Mouse (Mus musculus): ENCODE measurements around the gene Scaf8. TPM values are rescaled to one million over a fixed set of nuclear protein-coding genes. Genes with fewer than 3 reads are reported as not detected.
"Not testable (repeated sequence)": the region's sequence is repeated elsewhere in the genome, so short reads cannot be mapped to it uniquely, and the experiment has no call there.

Gene Scaf8
- total and polyA plus RNA-seq, 3 experiments = 15.6 to 31.4 (median 28.1) TPM

GRCm38 (mm10) chr17:3099273-3099672 lies 15.5 kb upstream of the Scaf8 start:
- intact Hi-C loops (cut with DNase I); H3K4me1 ChIP-seq (ENCODE audit: control insufficient read depth, insufficient read depth, low read length); H3K27me3 ChIP-seq (ENCODE audit: control insufficient read depth, insufficient read depth, low read length); H3K36me3 ChIP-seq (ENCODE audit: control insufficient read depth, insufficient read depth, low read length); H3K9ac ChIP-seq (ENCODE audit: low read depth, low read length); H3K4me3 ChIP-seq; H3K79me2 ChIP-seq (replicated peaks; ENCODE audit: control insufficient read depth, insufficient read depth, low read length); DNase-seq; H3K27ac ChIP-seq: not testable (repeated sequence)
- peak; percentile 40 for TF ChIP-seq CTCF (IDR thresholded peaks at IDR 0.05)
- whole genome bisulfite sequencing = 58% methylated on average over 1 of the region's 1 CpGs

GRCm38 (mm10) chr17:3102336-3103165 lies 12.2 kb upstream of the Scaf8 start:
- TF ChIP-seq EP300 (IDR thresholded peaks at IDR 0.05; ENCODE audit: insufficient read depth, low read depth, low read length) = no peak
- TF ChIP-seq POLR2A (IDR thresholded peaks at IDR 0.05; ENCODE audit: insufficient read depth, low read depth, low read length) = peak; percentile 44; the same call in 1 of the 2 replicates
- TF ChIP-seq CTCF (IDR thresholded peaks at IDR 0.05) = no peak
- Histone ChIP-seq H3K9ac (ENCODE audit: low read depth, low read length) (peak overlapping the region; percentile 61), H3K27me3 (ENCODE audit: control insufficient read depth, insufficient read depth, low read length) (no peaks in the 10 kb centered on the region), H3K27ac (no peak overlapping the region; the same call in 1 of the 2 replicates), H3K4me3 (peak overlapping the region; percentile 27), H3K79me2 (replicated peaks; ENCODE audit: control insufficient read depth, insufficient read depth, low read length) (no peaks in the 10 kb centered on the region), H3K36me3 (ENCODE audit: control insufficient read depth, insufficient read depth, low read length) (no peaks in the 10 kb centered on the region), H3K4me1 (ENCODE audit: control insufficient read depth, insufficient read depth, low read length) (peaks cover 1% of the 10 kb centered on the region)
- 3% methylated on average over 14 of the region's 14 CpGs for WGBS
- peak; percentile 77 to 83 for DNase-seq
- intact Hi-C loops (cut with DNase I) = loop anchor here (5.0 kb wide), 1 partner anchor 120 kb away; no protein-coding TSS in a partner anchor

DNA sequence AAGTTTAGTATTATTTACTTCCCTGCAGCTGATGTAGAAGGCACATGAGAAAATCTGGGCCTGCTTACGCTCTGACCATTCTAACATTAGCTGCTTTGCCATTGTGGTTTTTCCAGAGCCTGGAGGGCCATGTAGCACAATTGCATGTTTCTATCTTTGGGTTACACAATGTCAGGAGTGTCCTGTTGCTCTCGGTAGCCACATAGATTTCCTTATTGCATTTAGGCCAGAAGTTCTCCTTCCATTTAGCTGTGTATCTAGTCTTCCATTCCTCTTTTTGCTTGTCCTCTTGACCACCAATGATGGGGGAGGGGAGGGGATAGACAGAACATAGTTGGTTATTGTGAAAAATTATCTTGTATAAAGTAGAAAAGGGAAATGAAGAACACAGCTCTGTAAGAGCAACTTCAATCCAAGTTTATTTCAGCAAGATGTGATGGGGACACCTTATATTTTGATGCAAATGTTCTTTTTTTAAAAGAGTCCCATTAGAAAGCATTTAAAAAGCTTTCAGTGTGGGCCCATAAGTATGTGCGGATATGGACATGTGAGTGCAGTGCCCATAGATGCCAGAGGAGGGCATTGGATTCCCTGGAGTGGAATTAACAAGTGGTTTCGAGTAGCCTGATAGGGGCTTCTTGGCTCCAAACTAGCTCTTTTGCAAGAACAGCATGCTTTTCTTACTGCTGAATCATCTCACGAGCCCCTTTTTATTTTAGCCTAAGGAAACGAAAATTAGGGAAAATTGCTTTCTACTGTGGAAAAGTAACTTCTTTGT lies 10.4 kb upstream of the Scaf8 start:
- Histone ChIP-seq H3K27ac (no peak overlapping the region), H3K79me2 (replicated peaks; ENCODE audit: control insufficient read depth, insufficient read depth, low read length) (no peaks in the 10 kb centered on the region), H3K36me3 (ENCODE audit: control insufficient read depth, insufficient read depth, low read length) (no peaks in the 10 kb centered on the region), H3K9ac (ENCODE audit: low read depth, low read length) (no peak overlapping the region), H3K4me1 (ENCODE audit: control insufficient read depth, insufficient read depth, low read length) (peaks cover 1% of the 10 kb centered on the region), H3K27me3 (ENCODE audit: control insufficient read depth, insufficient read depth, low read length) (no peaks in the 10 kb centered on the region), H3K4me3 (no peak overlapping the region)
- TF ChIP-seq CTCF (IDR thresholded peaks at IDR 0.05) (peak; percentile 30), EP300 (IDR thresholded peaks at IDR 0.05; ENCODE audit: insufficient read depth, low read depth, low read length) (no peak)
- WGBS = 89% methylated on average over 6 of the region's 6 CpGs
- intact Hi-C loops (cut with DNase I) = loop anchor here (5.0 kb wide), 1 partner anchor 118 kb away; no protein-coding TSS in a partner anchor
- DNase-seq = no peak

DNA sequence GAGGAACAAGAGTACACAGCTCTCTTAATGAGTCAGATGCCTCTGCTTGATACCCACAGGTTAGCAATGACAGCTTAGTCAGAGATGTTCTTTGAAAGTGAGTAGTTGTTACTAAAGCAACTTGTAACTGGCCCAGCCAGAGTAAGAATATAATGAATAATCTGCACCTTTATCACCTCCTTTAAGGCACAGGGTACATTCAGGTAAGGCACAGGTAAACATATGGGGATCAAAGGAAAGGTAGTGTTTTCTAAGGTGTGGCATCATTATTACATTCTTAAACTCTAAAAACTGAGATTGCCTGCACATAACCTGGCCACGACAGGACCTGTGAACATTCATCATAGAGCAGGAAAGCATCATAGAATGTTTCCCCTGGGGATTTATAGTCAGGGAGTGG lies 9.8 kb upstream of the Scaf8 start:
- 76% methylated on average over 1 of the region's 1 CpGs for WGBS
- no peaks in the 10 kb centered on the region for H3K27me3 ChIP-seq (ENCODE audit: control insufficient read depth, insufficient read depth, low read length)
- no peak for DNase-seq
- TF ChIP-seq EP300 (IDR thresholded peaks at IDR 0.05; ENCODE audit: insufficient read depth, low read depth, low read length) = no peak
- TF ChIP-seq POLR2A (IDR thresholded peaks at IDR 0.05; ENCODE audit: insufficient read depth, low read depth, low read length) = no peak
- TF ChIP-seq CTCF (IDR thresholded peaks at IDR 0.05) = no peak
- intact Hi-C loops (cut with DNase I) = no loop called here
- no peak overlapping the region for H3K9ac ChIP-seq (ENCODE audit: low read depth, low read length)
- H3K36me3 ChIP-seq (ENCODE audit: control insufficient read depth, insufficient read depth, low read length) = no peaks in the 10 kb centered on the region
- peaks cover 1% of the 10 kb centered on the region for H3K4me1 ChIP-seq (ENCODE audit: control insufficient read depth, insufficient read depth, low read length)
- H3K79me2 ChIP-seq (replicated peaks; ENCODE audit: control insufficient read depth, insufficient read depth, low read length) = no peaks in the 10 kb centered on the region
- H3K4me3 ChIP-seq = no peak overlapping the region
- no peak overlapping the region for H3K27ac ChIP-seq

DNA sequence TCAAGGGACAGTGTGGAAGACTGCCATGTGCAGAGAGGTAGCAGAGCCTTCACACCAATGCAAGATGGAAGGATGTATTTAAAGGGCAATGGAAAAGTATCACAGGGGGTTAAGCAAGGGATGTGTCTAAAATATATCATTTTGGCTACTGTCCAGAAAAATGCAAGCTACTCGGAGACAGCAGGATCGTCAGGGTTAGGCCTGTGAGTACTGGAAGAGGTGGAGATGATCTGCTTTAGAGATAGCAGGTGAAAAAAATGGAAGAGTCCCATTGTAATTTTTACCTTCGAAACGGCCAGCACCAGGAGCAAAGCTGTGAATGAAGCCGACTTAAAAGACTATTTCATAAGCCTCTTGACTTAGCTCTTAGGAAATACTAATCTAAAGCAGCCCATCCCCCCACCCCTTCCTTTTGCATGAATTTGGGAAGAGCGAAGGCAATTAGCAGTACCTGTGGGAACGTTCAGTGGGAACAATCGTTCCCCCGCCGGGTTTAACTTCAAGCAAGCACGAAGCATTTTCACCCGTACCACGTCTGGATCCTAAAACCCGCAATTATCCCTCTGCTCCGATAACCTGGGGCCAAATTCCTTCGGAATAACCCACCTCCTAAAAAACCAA lies 925 bp upstream of the Scaf8 start:
- peaks cover 15% of the 10 kb centered on the region for H3K4me1 ChIP-seq (ENCODE audit: control insufficient read depth, insufficient read depth, low read length)
- no peak for TF ChIP-seq POLR2A (IDR thresholded peaks at IDR 0.05; ENCODE audit: insufficient read depth, low read depth, low read length)
- no peak for TF ChIP-seq EP300 (IDR thresholded peaks at IDR 0.05; ENCODE audit: insufficient read depth, low read depth, low read length)
- no peak for TF ChIP-seq CTCF (IDR thresholded peaks at IDR 0.05)
- 0 out of 2 replicates have a peak, but pooled peaks cover 4% of the 10 kb centered on the region for H3K79me2 ChIP-seq (replicated peaks; ENCODE audit: control insufficient read depth, insufficient read depth, low read length)
- H3K27ac ChIP-seq = peak overlapping the region; percentile 98
- H3K4me3 ChIP-seq = peak overlapping the region; percentile 70
- DNase-seq = no peak
- peaks cover 22% of the 10 kb centered on the region for H3K36me3 ChIP-seq (ENCODE audit: control insufficient read depth, insufficient read depth, low read length)
- intact Hi-C loops (cut with DNase I) = loop anchor here (2.0 kb wide), 2 partner anchors 29 to 111 kb away; no protein-coding TSS in a partner anchor
- WGBS = under 1% methylated on average over 16 of the region's 16 CpGs
- no peaks in the 10 kb centered on the region for H3K27me3 ChIP-seq (ENCODE audit: control insufficient read depth, insufficient read depth, low read length)
- peak overlapping the region; percentile 89 for H3K9ac ChIP-seq (ENCODE audit: low read depth, low read length)

All from heart, adult 2 months (tissue).